Mouse (Mus musculus): ENCODE data around the gene Sgk2. TPM values are rescaled to one million over a fixed set of nuclear protein-coding genes. Genes with fewer than 3 reads are reported as not detected.

Sgk2 gene
- total RNA-seq, 2 experiments from 2014 or later = 1.8 to 1.9 TPM

- no peak for DNase-seq (ENCODE audit: low spot score in 2 of 2)
Measured at GRCm38 (mm10) chr2:162991394-162992083, 4.4 kb downstream of the Sgk2 start.

- DNase-seq (ENCODE audit: low spot score in 2 of 2) = no peak
Measured at GRCm38 (mm10) chr2:162992084-162992437, 4.9 kb downstream of the Sgk2 start.

DNA sequence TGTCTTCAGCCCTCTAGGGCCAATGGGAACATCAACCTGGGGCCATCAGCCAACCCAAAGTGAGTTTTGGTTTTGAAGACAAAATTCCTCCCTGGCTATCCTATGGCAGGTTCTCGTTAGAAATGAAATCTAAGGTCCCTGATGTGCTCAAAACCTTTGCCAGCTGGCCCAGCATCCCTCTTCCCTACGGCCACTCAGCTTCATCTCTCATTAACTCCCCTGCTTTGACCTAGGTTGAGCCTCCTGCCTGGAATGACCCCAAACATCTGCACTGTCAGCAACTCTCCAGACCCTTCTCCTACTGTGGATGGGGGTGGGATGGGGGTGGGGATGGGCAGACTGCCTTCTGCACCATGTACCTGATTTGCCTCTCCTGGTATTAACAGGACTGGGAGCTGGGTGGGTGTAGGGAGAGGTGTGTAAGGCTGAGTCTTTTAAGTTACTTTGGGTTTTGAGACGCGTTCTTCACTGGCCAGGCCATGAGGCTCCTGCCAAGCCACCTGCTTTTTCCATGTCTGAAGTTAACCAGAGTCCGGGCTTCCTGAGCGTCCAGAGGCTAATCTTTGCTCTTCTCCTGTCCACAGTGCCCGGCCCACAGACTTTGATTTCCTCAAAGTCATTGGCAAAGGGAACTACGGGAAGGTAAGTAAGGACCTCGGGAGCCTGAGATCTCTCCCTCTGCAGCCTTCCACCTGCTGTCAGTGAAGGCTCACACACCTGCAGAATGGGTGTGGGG, 6.9 kb downstream of the Sgk2 start:
- no peak for DNase-seq (ENCODE audit: low spot score in 2 of 2)

GRCm38 (mm10) chr2:162998528-162999230, 11.5 kb downstream of the Sgk2 start:
- peak; percentile 59 to 69 for DNase-seq (ENCODE audit: low spot score in 2 of 2)

- no peak for DNase-seq (ENCODE audit: low spot score in 2 of 2)
Measured at GRCm38 (mm10) chr2:162999744-163000143, 12.6 kb downstream of the Sgk2 start.

DNA sequence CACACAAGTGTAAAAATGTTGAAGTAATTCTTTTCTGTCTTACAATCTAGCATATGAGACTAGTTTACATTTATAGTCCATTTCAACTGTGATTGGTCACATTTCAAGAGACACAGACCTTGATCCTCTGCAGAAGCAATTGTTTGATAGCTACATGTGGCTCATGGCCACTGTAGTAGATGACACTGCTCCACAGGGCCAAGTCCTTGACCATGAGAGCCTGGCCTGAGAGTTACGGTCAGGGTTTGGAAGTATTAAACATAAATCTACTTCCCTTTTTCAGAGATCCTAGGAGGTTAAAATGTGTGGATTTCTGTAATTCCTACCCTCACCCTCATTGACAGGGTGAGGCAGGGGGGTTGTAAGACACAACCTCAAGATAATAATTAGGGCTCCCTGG, 13.9 kb downstream of the Sgk2 start:
- no peak for DNase-seq (ENCODE audit: low spot score in 2 of 2)

DNA sequence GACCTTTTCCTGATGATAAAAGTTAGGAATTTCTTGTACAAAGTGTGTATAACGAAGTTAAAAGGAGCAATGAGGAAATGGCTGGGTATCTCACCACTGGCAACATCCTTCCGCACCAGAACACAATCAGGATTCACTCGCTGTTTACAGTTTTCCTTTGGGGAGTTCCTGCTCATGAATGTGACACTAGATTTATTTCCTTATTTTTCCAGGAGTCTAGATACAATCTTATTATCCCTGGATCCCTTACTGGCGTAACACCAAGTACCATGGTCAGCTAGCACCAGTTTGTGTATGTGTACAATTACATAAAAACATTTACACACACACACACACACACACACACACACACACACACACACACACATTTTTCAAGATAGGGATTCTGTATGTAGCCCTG, 20.2 kb downstream of the Sgk2 start:
- DNase-seq (ENCODE audit: low spot score in 2 of 2) = no peak

GRCm38 (mm10) chr2:163016916-163017743, 30.0 kb downstream of the Sgk2 start, which contains the start of gene Ift52:
Ift52 (plus strand) TSS chr2:163017354.
- peak; percentile 93 to 94 for DNase-seq (ENCODE audit: low spot score in 2 of 2)

- DNase-seq (ENCODE audit: low spot score in 2 of 2) = no peak
Measured at GRCm38 (mm10) chr2:163031289-163031688, 44.2 kb downstream of the Sgk2 start.

- no peak for DNase-seq (ENCODE audit: low spot score in 2 of 2)
Measured at GRCm38 (mm10) chr2:163031757-163032156, 44.6 kb downstream of the Sgk2 start.

- DNase-seq (ENCODE audit: low spot score in 2 of 2) = no peak
Measured at GRCm38 (mm10) chr2:163032622-163033021, 45.5 kb downstream of the Sgk2 start.

- no peak for DNase-seq (ENCODE audit: low spot score in 2 of 2)
Measured at GRCm38 (mm10) chr2:163039940-163040339, 52.8 kb downstream of the Sgk2 start.

GRCm38 (mm10) chr2:163048125-163048524, 61.0 kb downstream of the Sgk2 start:
- peak; percentile 71 to 72 for DNase-seq (ENCODE audit: low spot score in 2 of 2)

DNA sequence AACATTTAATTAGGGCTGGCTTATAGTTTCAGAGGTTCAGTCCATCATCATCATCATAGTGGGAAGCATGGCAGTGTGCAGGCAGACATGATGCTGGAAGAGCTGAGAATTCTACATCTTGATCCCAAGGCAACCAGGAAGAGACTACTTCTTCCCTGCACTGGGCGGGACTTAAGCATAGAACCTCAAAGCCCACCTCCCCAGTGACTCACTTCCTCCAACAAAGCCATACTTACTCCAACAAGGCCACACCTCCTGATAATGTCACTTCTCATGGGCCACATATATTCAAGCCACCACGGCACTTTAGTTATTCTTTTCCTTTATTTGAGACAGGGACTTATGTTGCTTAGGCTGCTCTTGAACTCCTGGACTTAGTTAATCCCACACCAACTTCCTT, 62.0 kb downstream of the Sgk2 start:
- no peak for DNase-seq (ENCODE audit: low spot score in 2 of 2)

DNA sequence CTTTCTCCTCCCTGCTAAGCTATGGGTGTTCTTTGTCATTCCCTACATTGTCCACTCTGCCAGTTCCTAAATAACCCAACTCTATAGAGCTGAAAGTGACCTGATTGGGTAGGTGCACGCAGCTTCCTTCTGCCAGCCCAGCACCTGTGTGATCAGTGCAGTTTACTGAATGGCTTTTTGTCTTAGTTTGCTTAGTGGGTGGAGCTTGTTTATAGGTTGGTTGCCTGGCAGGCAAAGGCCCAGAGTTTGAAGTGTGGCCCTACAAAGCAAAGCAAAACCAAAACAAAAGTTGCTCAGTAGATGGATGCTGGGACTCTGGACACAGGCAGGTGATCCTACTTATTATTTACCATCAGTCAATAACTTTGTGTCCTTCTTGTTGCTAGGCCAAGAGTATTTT, 64.6 kb downstream of the Sgk2 start:
- no peak for DNase-seq (ENCODE audit: low spot score in 2 of 2)

GRCm38 (mm10) chr2:163052101-163052500, 65.0 kb downstream of the Sgk2 start:
- no peak for DNase-seq (ENCODE audit: low spot score in 2 of 2)

DNA sequence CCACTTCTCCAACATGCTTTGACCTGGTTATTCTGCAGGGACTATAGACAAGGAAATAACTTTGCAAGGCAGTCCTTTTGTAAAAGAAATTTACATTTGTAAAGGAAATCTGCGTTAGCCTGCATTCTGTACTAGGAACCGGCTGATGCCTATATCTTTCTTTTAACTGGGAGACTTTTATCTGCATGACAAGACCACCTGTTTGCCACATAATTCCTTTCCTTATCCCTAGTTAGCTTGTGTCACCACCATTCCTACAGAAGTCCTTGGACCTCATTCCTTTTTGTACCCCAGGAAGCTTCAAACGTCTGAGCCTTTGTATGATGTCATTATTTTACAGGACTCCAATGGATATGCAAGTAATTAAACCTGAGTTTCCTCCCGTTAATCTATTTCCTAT, 65.7 kb downstream of the Sgk2 start:
- DNase-seq (ENCODE audit: low spot score in 2 of 2) = no peak

GRCm38 (mm10) chr2:163054335-163054840, 67.3 kb downstream of the Sgk2 start, which contains the start of gene Mybl2:
Mybl2 (plus strand) TSS chr2:163054687.
- peak; percentile 72 to 88 for DNase-seq (ENCODE audit: low spot score in 2 of 2)

DNA sequence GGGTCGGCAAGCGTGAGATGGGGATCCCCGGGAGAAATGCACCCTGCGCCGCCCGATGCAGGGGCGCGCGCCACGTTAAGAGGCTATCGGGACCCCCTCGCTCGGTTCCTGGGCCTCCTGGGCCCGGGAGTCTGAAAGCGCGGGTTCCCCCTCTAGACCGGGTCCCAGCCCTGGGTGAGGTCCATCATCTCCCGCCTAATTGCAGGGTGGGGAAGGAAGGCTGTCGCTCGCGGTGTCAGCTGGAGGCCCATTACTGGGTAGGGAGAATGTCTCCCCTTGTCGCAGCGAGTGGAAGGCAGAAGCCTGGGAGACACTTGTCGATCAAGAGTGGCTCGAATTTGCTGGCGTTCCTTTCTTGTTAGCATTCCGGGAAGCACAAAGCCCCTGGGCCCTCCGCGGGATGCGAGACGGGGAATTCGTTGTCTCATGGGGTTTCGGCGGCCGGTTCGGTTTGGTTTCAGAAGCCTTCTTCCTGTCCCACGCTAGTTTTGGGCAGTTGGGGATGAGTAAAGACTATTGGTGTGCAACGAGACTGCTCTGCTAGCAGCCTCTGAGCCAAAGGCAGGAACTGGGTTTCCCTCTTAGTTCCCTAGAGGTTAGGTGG, 67.9 kb downstream of the Sgk2 start:
- DNase-seq (ENCODE audit: low spot score in 2 of 2) = no peak

GRCm38 (mm10) chr2:163055715-163056114, 68.6 kb downstream of the Sgk2 start:
- DNase-seq (ENCODE audit: low spot score in 2 of 2) = no peak

- no peak for DNase-seq (ENCODE audit: low spot score in 2 of 2)
Measured at GRCm38 (mm10) chr2:163056584-163056983, 69.5 kb downstream of the Sgk2 start.
